Mouse (Mus musculus) neural tube, embryonic 11.5 days (tissue): ENCODE measurements around the gene Tpt1. TPM values are rescaled to one million over a fixed set of nuclear protein-coding genes. Genes with fewer than 3 reads are reported as not detected.
"Not testable (repeated sequence)": the region's sequence is repeated elsewhere in the genome, so short reads cannot be mapped to it uniquely, and the experiment has no call there.

Experiments
- ATAC-seq: fragments of 200-750 bp; cut with Nextera tagmentation; 2 replicates; pipeline ENCODE4 v1.8.0; 2017; ENCODE audit warnings: moderate number of reproducible peaks, mild to moderate bottlenecking, moderate TSS enrichment, moderate library complexity; ENCODE audit not compliant: insufficient read depth, low FRiP score, low TSS enrichment
- DNase-seq: peaks from one replicate; pipeline ENCODE4 v3.0.0-alpha.2; 2015; ENCODE audit warnings: low spot score
- H3K27ac ChIP-seq: fragments of 300-500 bp; sonication (generic); 2 replicates; pipeline ENCODE4 v1.5.1; 2014; ENCODE audit warnings: low read depth, mild to moderate bottlenecking, low read length
- H3K27me3 ChIP-seq: fragments of 300-500 bp; sonication (generic); 2 replicates; pipeline ENCODE4 v1.6.1; 2014; ENCODE audit warnings: mild to moderate bottlenecking, low read length, mixed read lengths; ENCODE audit not compliant: control insufficient read depth, insufficient read depth
- H3K36me3 ChIP-seq: fragments of 300-500 bp; sonication (generic); 2 replicates; pipeline ENCODE4 v1.6.1; 2014; ENCODE audit warnings: mild to moderate bottlenecking, low read length, moderate library complexity, mixed read lengths; ENCODE audit not compliant: control insufficient read depth, insufficient read depth
- H3K4me1 ChIP-seq: fragments of 300-500 bp; sonication (generic); 2 replicates; pipeline ENCODE4 v1.6.1; 2014; ENCODE audit warnings: low read length, mixed read lengths; ENCODE audit not compliant: control insufficient read depth, insufficient read depth
- H3K4me2 ChIP-seq: fragments of 300-500 bp; sonication (generic); 2 replicates; pipeline ENCODE4 v1.6.1; 2014; ENCODE audit warnings: low read depth, mild to moderate bottlenecking, moderate library complexity
- H3K4me3 ChIP-seq: fragments of 300-500 bp; sonication (generic); 2 replicates; pipeline ENCODE4 v1.5.1; 2014; ENCODE audit warnings: low read depth, low read length
- H3K9ac ChIP-seq: fragments of 300-500 bp; sonication (generic); 2 replicates; pipeline ENCODE4 v1.6.1; 2014; ENCODE audit warnings: mild to moderate bottlenecking, low read length
- H3K9me3 ChIP-seq: fragments of 300-500 bp; sonication (generic); 2 replicates; pipeline ENCODE4 v1.6.1; 2016; ENCODE audit warnings: low read length; ENCODE audit not compliant: control insufficient read depth
- WGBS: fragments of 180-500 bp; shearing (Covaris S2); extraction: QIAGEN DNeasy Blood & Tissue Kit; methylation state at CpG from one replicate; pipeline ENCODE4 v1.1.7; 2014; 5-methylcytosine and 5-hydroxymethylcytosine counted together
- polyA plus RNA-seq: library from polyadenylated mRNA; unstranded; fragments of >200 nt; fragmentation: Nextera tagmentation; extraction: Ambion mirVana; gene quantifications from 2 replicates; pipeline ENCODE4 v1.2.1, GENCODE M21; 2014

Tpt1 gene
- polyA plus RNA-seq, 1 experiment from 2014 or later: 993 TPM

DNA sequence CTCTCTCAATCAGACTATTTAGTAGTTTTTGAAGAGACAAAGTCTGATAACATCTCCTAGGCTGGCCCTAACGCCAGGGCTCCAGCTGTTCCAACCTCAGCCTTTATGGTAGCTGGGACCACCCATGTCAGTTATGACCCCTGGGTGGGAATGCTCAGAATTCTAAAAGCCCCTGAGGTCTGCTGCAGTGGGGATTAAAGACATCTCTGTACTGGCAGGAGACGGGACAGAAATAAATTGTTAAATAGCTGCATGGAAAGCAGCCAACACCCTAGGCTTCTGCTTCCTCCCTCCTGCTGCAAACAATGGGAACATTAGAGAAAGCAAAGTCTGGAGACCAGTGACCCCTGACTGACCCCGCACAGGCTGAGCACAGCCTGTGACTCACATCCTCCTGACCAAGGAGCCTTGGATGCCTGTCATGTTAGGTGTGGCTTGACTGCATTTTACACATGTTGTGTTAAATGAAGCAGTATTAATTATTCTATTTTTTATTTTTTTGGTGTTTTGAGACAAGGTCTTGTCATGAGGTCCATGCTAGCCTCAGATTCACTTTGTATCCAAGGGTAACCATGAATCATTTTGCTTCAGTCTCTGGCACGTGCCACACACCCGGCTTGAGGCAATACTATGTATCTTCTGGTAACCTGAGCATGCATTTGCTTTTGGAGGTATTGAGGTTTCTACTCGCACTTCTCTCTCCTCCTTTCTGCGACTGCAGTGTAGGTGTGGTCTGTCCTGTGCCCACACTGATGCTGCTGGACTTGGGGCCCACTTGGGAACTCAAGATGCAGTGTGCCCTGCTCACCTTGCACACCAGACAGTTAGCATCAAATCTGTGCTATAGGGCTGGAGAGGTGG is 18.9 kb downstream of the Tpt1 start:
- Histone ChIP-seq H3K9ac (no peak overlapping the region), H3K36me3 (no peaks in the 10 kb centered on the region), H3K27ac (peak overlapping the region; percentile 54; the same call in 1 of the 2 replicates), H3K9me3 (no peaks in the 10 kb centered on the region), H3K4me1 (peaks cover 7% of the 10 kb centered on the region; the same call in 1 of the 2 replicates), H3K27me3 (no peaks in the 10 kb centered on the region), H3K4me2 (no peak overlapping the region), H3K4me3 (no peak overlapping the region)
- ATAC-seq (peak; percentile 93), DNase-seq (peak; percentile 84)
- WGBS: 9% methylated on average over 7 of the region's 7 CpGs

DNA sequence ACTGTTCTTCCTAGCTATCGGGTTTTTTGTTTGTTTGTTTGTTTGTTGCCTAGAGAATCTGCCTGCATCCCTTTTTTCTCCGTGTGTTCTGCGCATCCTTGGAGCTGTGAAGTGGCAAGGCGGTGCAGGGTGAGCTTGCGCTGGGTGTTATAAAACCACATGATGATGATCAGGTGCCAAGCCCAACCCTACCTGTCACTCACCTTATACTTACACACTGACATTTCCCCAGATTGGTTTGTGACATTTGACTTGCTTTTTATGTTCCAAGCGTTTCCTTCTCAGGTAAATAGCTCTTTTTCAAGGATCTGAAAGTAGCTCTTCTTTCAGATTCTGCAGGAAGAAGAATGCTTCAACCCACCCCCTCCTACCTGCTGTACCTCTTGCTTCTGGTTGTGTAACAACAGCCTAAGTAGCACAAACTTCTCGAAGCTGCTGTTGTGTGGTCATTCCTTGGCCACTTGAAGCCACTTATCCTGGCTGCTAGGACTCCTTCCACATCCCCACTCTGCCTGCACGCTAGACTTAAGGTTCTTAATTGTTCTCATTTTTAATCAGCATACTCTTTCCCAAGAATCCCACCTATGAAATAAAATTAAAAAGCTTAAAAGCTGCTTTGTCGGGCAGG is 21.9 kb downstream of the Tpt1 start:
- ATAC-seq (no peak), DNase-seq (no peak)
- Histone ChIP-seq H3K4me2 (no peak overlapping the region), H3K36me3 (no peaks in the 10 kb centered on the region), H3K9ac (no peak overlapping the region), H3K4me1 (peaks cover 7% of the 10 kb centered on the region; the same call in 1 of the 2 replicates), H3K27me3 (no peaks in the 10 kb centered on the region), H3K27ac (no peak overlapping the region), H3K4me3 (no peak overlapping the region), H3K9me3 (no peaks in the 10 kb centered on the region)
- WGBS: 83% methylated on average over 9 of the region's 9 CpGs

DNA sequence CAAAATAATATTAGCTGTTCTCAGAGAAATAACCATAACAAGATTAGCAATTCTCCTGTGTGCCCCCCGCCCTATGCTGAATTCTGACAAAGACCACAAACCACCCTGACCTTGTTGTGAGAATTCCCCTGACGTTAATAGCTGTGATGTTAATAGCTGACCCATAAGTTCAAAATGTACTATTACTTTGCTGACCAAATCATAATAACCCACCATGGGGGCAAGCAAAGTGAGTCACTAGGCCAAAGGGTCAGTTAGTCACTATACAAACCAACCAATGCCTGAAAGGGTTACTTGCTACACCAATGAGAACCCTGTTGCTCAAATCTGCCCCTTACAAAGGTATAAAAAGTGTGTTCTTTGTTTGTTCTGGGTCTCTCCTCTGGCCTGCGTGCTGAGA is 23.1 kb downstream of the Tpt1 start:
- WGBS: 69% methylated on average over 3 of the region's 3 CpGs
- not testable (repeated sequence) for H3K4me1 ChIP-seq, DNase-seq, H3K27ac ChIP-seq, H3K4me2 ChIP-seq, H3K4me3 ChIP-seq, H3K36me3 ChIP-seq, H3K27me3 ChIP-seq, H3K9ac ChIP-seq, ATAC-seq, H3K9me3 ChIP-seq

DNA sequence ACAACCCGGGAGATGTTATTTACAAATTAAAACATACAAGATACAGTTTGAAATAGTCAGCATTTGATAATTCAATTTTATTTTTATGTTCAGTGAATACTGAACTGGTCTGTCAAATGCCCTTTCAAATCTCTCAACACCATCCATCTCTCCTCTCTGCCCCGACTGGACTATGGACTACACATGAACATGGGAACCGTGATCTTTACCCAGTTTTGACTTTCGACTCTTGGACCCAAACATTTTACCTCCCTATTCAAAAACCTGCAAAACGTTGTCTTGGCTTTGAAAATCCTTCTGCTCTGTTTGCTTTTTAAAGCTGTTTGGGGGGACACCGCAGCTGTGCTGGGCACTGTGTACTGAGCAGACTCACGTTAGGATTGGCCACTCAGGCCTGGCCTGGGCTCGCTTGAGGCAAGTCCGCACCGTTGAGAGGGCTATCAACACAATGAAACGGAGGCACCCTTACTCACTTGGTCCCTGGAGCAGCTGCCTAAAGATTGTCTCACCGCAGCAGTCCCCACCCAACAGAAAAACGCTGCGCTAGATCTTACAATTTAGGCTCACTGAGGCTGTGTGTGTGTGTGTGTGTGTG is 25.0 kb downstream of the Tpt1 start:
- Histone ChIP-seq H3K36me3 (no peaks in the 10 kb centered on the region), H3K4me1 (no peaks in the 10 kb centered on the region), H3K4me2 (no peak overlapping the region), H3K27me3 (no peaks in the 10 kb centered on the region), H3K27ac (no peak overlapping the region), H3K9me3 (no peaks in the 10 kb centered on the region), H3K4me3 (no peak overlapping the region), H3K9ac (no peak overlapping the region)
- ATAC-seq (no peak), DNase-seq (no peak)
- WGBS: 79% methylated on average over 14 of the region's 14 CpGs

DNA sequence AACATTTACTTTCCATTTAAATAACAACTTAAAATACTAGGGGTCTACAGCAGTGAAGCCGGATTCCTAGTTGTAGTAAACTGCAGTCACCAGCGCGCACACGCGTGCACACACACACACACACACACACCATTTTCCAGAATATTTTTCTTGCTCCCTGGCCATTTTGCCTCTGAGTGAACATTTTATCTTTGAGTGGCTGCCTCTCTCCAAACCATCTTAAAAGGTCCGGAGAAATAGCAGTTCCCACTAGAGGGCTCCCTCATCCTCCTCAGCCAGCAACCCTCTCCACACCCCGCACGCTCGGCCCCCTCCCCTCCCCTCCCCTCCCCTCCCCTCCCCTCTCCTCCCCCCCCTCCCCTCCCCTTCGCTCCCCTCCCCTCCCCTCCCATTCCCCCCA is 25.7 kb downstream of the Tpt1 start:
- Histone ChIP-seq H3K27ac (no peak overlapping the region), H3K4me1 (no peaks in the 10 kb centered on the region), H3K36me3 (no peaks in the 10 kb centered on the region), H3K4me3 (no peak overlapping the region), H3K9me3 (no peaks in the 10 kb centered on the region), H3K4me2 (no peak overlapping the region), H3K27me3 (no peaks in the 10 kb centered on the region), H3K9ac (no peak overlapping the region)
- DNase-seq (peak; percentile 50), ATAC-seq (no peak)
- 20% methylated on average over 8 of the region's 10 CpGs for WGBS

DNA sequence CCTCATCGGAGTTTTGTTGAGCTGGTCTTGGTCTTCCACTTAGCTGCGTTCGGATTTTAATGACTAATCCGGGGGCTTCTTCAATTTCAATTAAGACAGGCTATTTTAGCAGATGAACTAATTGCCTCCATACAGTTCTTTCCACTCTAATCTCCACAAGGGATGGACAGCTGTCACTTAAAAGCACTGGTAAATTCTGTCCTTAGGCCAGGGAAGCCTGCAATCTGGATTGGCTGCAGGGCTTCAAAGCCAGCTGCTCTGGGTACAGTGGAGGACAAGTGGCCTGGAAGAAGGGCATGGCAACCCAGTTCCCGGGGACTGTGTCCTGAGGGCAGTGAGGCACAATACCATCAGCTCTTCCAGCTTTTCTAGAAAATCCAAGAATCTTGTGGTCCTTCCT is 26.2 kb downstream of the Tpt1 start:
- H3K36me3 ChIP-seq: no peaks in the 10 kb centered on the region
- no peaks in the 10 kb centered on the region for H3K9me3 ChIP-seq
- H3K27me3 ChIP-seq: no peaks in the 10 kb centered on the region
- no peak overlapping the region for H3K27ac ChIP-seq
- no peak overlapping the region for H3K9ac ChIP-seq
- no peak overlapping the region for H3K4me3 ChIP-seq
- 21% methylated on average over 4 of the region's 5 CpGs for WGBS
- DNase-seq (no peak), ATAC-seq (no peak)
- H3K4me1 ChIP-seq: no peaks in the 10 kb centered on the region
- no peak overlapping the region for H3K4me2 ChIP-seq

DNA sequence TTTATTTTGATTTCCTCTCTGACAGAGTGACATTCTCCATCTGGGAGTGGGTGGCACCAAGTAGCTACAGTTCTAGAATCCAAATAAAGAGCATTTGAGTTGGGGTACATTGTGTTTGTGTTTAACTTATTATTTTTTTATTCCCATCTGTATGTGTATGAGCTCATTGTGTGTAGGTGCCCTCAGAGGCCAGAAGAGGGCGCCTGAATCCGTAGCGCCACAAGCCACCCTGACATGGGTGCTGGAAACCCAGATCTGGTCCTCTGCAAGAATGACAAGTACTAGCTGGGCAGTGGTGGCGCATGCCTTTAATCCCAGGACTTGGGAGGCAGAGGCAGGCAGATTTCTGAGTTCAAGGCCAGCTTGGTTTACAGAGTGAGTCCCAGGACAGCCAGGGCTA is 26.9 kb downstream of the Tpt1 start:
- Histone ChIP-seq H3K9ac (no peak overlapping the region), H3K4me3 (no peak overlapping the region), H3K4me2 (no peak overlapping the region), H3K9me3 (no peaks in the 10 kb centered on the region), H3K27me3 (no peaks in the 10 kb centered on the region), H3K36me3 (no peaks in the 10 kb centered on the region), H3K27ac (no peak overlapping the region), H3K4me1 (0 out of 2 replicates have a peak, but pooled peaks cover 4% of the 10 kb centered on the region)
- DNase-seq: no peak
- 89% methylated on average over 4 of the region's 4 CpGs for WGBS
- no peak for ATAC-seq

DNA sequence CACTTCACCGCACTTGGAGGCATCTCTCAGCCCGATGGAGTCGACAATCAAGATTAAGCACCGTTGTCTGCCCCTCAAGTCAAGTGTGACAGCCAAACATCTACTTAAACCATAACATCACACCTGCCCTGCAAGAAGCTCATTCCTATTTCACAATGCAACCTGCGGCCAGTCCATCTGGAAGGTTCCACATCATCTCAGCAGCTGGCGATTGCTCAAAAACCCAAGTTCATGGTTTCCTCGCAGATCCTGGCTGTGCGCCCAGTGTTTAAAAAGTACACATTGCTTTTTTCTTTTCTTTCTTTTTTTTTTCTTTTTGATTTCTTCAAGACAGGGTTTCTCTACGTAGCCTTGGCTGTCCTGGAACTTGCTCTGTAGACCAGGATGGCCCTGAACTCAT is 28.7 kb downstream of the Tpt1 start:
- no peaks in the 10 kb centered on the region for H3K9me3 ChIP-seq
- H3K4me1 ChIP-seq: 0 out of 2 replicates have a peak, but pooled peaks cover 7% of the 10 kb centered on the region
- ATAC-seq (no peak), DNase-seq (no peak)
- WGBS: 94% methylated on average over 9 of the region's 9 CpGs
- no peaks in the 10 kb centered on the region for H3K36me3 ChIP-seq
- no peak overlapping the region for H3K4me2 ChIP-seq
- H3K4me3 ChIP-seq: no peak overlapping the region
- H3K27ac ChIP-seq: no peak overlapping the region
- no peaks in the 10 kb centered on the region for H3K27me3 ChIP-seq
- no peak overlapping the region for H3K9ac ChIP-seq
